Mouse (Mus musculus) bone marrow, adult 2 months (tissue): ENCODE data around the gene Olfr101. TPM values are rescaled to one million over a fixed set of nuclear protein-coding genes. Genes with fewer than 3 reads are reported as not detected.

Source experiments
- H3K27ac ChIP-seq: fragments of 200-500 bp; 2 replicates; pipeline ENCODE4 v1.5.1; 2012; ENCODE audit warnings: low read depth, mild to moderate bottlenecking, control low read depth, inconsistent platforms, low read length; ENCODE audit not compliant: control insufficient read depth, poor library complexity, insufficient read depth
- H3K4me1 ChIP-seq: fragments of 200-500 bp; 2 replicates; pipeline ENCODE4 v1.6.1; 2011; ENCODE audit warnings: low read length; ENCODE audit not compliant: control insufficient read depth, insufficient read depth
- H3K4me3 ChIP-seq: fragments of 200-500 bp; replicated peaks from 2 replicates; pipeline ENCODE3; 2011; ENCODE audit warnings: mild to moderate bottlenecking, low read depth, low read length, control low read depth; ENCODE audit not compliant: control insufficient read depth
- CTCF ChIP-seq: fragments of 200-500 bp; IDR thresholded peaks from 2 replicates; pipeline ENCODE4 v1.5.1; 2011; ENCODE audit warnings: low read length, control low read depth; ENCODE audit not compliant: control insufficient read depth, insufficient read depth
- POLR2A ChIP-seq: fragments of 200-500 bp; IDR thresholded peaks from 2 replicates; pipeline ENCODE4 v1.6.1; 2011; ENCODE audit warnings: low read depth, mild to moderate bottlenecking, control low read depth, low read length, borderline replicate concordance; ENCODE audit not compliant: control insufficient read depth
- WGBS: fragments of 180-500 bp; shearing (Covaris S2); methylation state at CpG from one replicate; pipeline ENCODE4 v1.1.7; 2018; 5-methylcytosine and 5-hydroxymethylcytosine counted together
- polyA plus RNA-seq: library from polyadenylated mRNA; stranded (reverse); fragments of >200 nt; gene quantifications from 2 replicates; pipeline ENCODE4 v1.2.4, GENCODE M21; 2011; ENCODE audit warnings: low replicate concordance; ENCODE audit not compliant: missing spikeins, insufficient read depth, insufficient read length

Gene Olfr101
- not detected in 2 replicates for polyA plus RNA-seq

- H3K4me1 ChIP-seq, result no peaks in the 10 kb centered on the region
- 74% methylated on average over 4 of the region's 4 CpGs for WGBS
- no peak within 1 kb of the TSS for H3K4me3 ChIP-seq
- TF ChIP-seq CTCF (no peak), POLR2A (no peak)
- no peak within 1 kb of the TSS for H3K27ac ChIP-seq
These were observed at the start of gene Olfr101 for GRCm38 (mm10) chr17:37304213-37304612. Gene Olfr101 (minus strand): TSS chr17:37304313.

- no peak within 1 kb of the TSS for H3K27ac ChIP-seq
- WGBS, result 85% methylated on average over 2 of the region's 2 CpGs
- H3K4me3 ChIP-seq, result no peak within 1 kb of the TSS
- TF ChIP-seq POLR2A (no peak), CTCF (no peak)
- no peaks in the 10 kb centered on the region for H3K4me1 ChIP-seq
These were observed 35.5 kb upstream of the Olfr101 start, which contains the start of gene Olfr103 for GRCm38 (mm10) chr17:37339598-37339997. Gene Olfr103 (minus strand): TSS chr17:37339698.

GRCm38 (mm10) chr17:37316954-37317353 is 12.8 kb upstream of the Olfr101 start, which contains the start of gene Olfr102:
Gene Olfr102 (minus strand): TSS chr17:37317054.
- no peak within 1 kb of the TSS for H3K4me3 ChIP-seq

GRCm38 (mm10) chr17:37310146-37310699 is 6.1 kb upstream of the Olfr101 start:
- no peak overlapping the region for H3K27ac ChIP-seq
- no peak overlapping the region for H3K4me3 ChIP-seq
- TF ChIP-seq CTCF, result no peak
- TF ChIP-seq POLR2A, result no peak
- 40% methylated on average over 2 of the region's 2 CpGs for WGBS
- no peaks in the 10 kb centered on the region for H3K4me1 ChIP-seq

More at GRCm38 (mm10) chr17:37316954-37317353, 12.8 kb upstream of the Olfr101 start, which contains the start of gene Olfr102:
- Histone ChIP-seq H3K4me1 (no peaks in the 10 kb centered on the region), H3K27ac (no peak within 1 kb of the TSS)
- no peak for TF ChIP-seq CTCF
- no peak for TF ChIP-seq POLR2A

GRCm38 (mm10) chr17:37308483-37308882 is 4.4 kb upstream of the Olfr101 start:
- no peak for TF ChIP-seq POLR2A
- TF ChIP-seq CTCF, result no peak
- no peaks in the 10 kb centered on the region for H3K4me1 ChIP-seq
- 37% methylated on average over 4 of the region's 4 CpGs for WGBS
- H3K4me3 ChIP-seq, result no peak overlapping the region
- no peak overlapping the region for H3K27ac ChIP-seq

GRCm38 (mm10) chr17:37283360-37283759 is 20.8 kb downstream of the Olfr101 start, which contains the start of gene Olfr99:
Gene Olfr99 (minus strand): TSS chr17:37283460.
- 70% methylated on average over 1 of the region's 1 CpGs for WGBS
- no peak for TF ChIP-seq POLR2A
- TF ChIP-seq CTCF, result no peak
- no peak within 1 kb of the TSS for H3K4me3 ChIP-seq
- no peaks in the 10 kb centered on the region for H3K4me1 ChIP-seq
- H3K27ac ChIP-seq, result no peak within 1 kb of the TSS

- no peak overlapping the region for H3K4me3 ChIP-seq
- no peaks in the 10 kb centered on the region for H3K4me1 ChIP-seq
- TF ChIP-seq POLR2A (no peak), CTCF (no peak)
- no peak overlapping the region for H3K27ac ChIP-seq
- 73% methylated on average over 1 of the region's 1 CpGs for WGBS
These were observed 23.8 kb downstream of the Olfr101 start for GRCm38 (mm10) chr17:37280331-37280730.

GRCm38 (mm10) chr17:37276573-37276972 is 27.5 kb downstream of the Olfr101 start:
- TF ChIP-seq POLR2A (no peak), CTCF (no peak)
- no peaks in the 10 kb centered on the region for H3K4me1 ChIP-seq
- H3K27ac ChIP-seq, result no peak overlapping the region
- H3K4me3 ChIP-seq, result no peak overlapping the region

GRCm38 (mm10) chr17:37275626-37276248 is 28.4 kb downstream of the Olfr101 start:
- H3K4me3 ChIP-seq, result no peak overlapping the region
- no peak for TF ChIP-seq CTCF
- TF ChIP-seq POLR2A, result no peak
- WGBS, result 69% methylated on average over 2 of the region's 2 CpGs
- no peak overlapping the region for H3K27ac ChIP-seq
- no peaks in the 10 kb centered on the region for H3K4me1 ChIP-seq
